Mouse (Mus musculus): ENCODE results near the gene Lgr6. TPM values are rescaled to one million over a fixed set of nuclear protein-coding genes. Genes with fewer than 3 reads are reported as not detected.

The Lgr6 gene
- polyA plus RNA-seq, 1 experiment from 2014 or later = 0.49 TPM

- H3K27ac ChIP-seq (replicated peaks; ENCODE audit: low read depth, low read length) = no peak overlapping the region
- H3K4me1 ChIP-seq (ENCODE audit: control insufficient read depth, insufficient read depth, low read length) = peaks cover 9% of the 10 kb centered on the region
- no peaks in the 10 kb centered on the region for H3K9me3 ChIP-seq (ENCODE audit: control insufficient read depth, low read length)
- DNase-seq (ENCODE audit: low spot score) = no peak
- WGBS = 88% methylated on average over 2 of the region's 2 CpGs
- H3K36me3 ChIP-seq (ENCODE audit: control insufficient read depth, insufficient read depth, low read length) = no peaks in the 10 kb centered on the region
- ATAC-seq (ENCODE audit: insufficient number of reproducible peaks, low FRiP score, low TSS enrichment, low read depth) = no peak
- H3K27me3 ChIP-seq (ENCODE audit: control insufficient read depth, insufficient read depth, low read length) = no peaks in the 10 kb centered on the region
- no peak overlapping the region for H3K4me2 ChIP-seq (ENCODE audit: low read depth, severe bottlenecking)
- H3K9ac ChIP-seq (ENCODE audit: low read length) = no peak overlapping the region
- no peak overlapping the region for H3K4me3 ChIP-seq (ENCODE audit: low read depth, low read length)
Observed at GRCm38 (mm10) chr1:135143940-135144339, 38.9 kb upstream of the Lgr6 start.

GRCm38 (mm10) chr1:135142452-135142851 is 37.4 kb upstream of the Lgr6 start:
- Histone ChIP-seq H3K36me3 (ENCODE audit: control insufficient read depth, insufficient read depth, low read length) (no peaks in the 10 kb centered on the region), H3K4me3 (ENCODE audit: low read depth, low read length) (no peak overlapping the region), H3K4me1 (ENCODE audit: control insufficient read depth, insufficient read depth, low read length) (no peaks in the 10 kb centered on the region), H3K9ac (ENCODE audit: low read length) (no peak overlapping the region), H3K4me2 (ENCODE audit: low read depth, severe bottlenecking) (no peak overlapping the region), H3K9me3 (ENCODE audit: control insufficient read depth, low read length) (no peaks in the 10 kb centered on the region), H3K27ac (replicated peaks; ENCODE audit: low read depth, low read length) (no peak overlapping the region), H3K27me3 (ENCODE audit: control insufficient read depth, insufficient read depth, low read length) (no peaks in the 10 kb centered on the region)
- DNase-seq (ENCODE audit: low spot score) (no peak), ATAC-seq (ENCODE audit: insufficient number of reproducible peaks, low FRiP score, low TSS enrichment, low read depth) (no peak)
- 70% methylated on average over 2 of the region's 2 CpGs for WGBS

- DNase-seq (ENCODE audit: low spot score) (no peak), ATAC-seq (ENCODE audit: insufficient number of reproducible peaks, low FRiP score, low TSS enrichment, low read depth) (no peak)
- H3K27me3 ChIP-seq (ENCODE audit: control insufficient read depth, insufficient read depth, low read length) = no peaks in the 10 kb centered on the region
- WGBS = 84% methylated on average over 2 of the region's 2 CpGs
- no peak overlapping the region for H3K4me3 ChIP-seq (ENCODE audit: low read depth, low read length)
- H3K36me3 ChIP-seq (ENCODE audit: control insufficient read depth, insufficient read depth, low read length) = no peaks in the 10 kb centered on the region
- no peaks in the 10 kb centered on the region for H3K9me3 ChIP-seq (ENCODE audit: control insufficient read depth, low read length)
- H3K9ac ChIP-seq (ENCODE audit: low read length) = no peak overlapping the region
- no peak overlapping the region for H3K27ac ChIP-seq (replicated peaks; ENCODE audit: low read depth, low read length)
- H3K4me1 ChIP-seq (ENCODE audit: control insufficient read depth, insufficient read depth, low read length) = no peaks in the 10 kb centered on the region
- no peak overlapping the region for H3K4me2 ChIP-seq (ENCODE audit: low read depth, severe bottlenecking)
Observed at GRCm38 (mm10) chr1:135139906-135140305, 34.8 kb upstream of the Lgr6 start.

GRCm38 (mm10) chr1:135136500-135136899 is 31.4 kb upstream of the Lgr6 start:
- Histone ChIP-seq H3K9ac (ENCODE audit: low read length) (no peak overlapping the region), H3K9me3 (ENCODE audit: control insufficient read depth, low read length) (no peaks in the 10 kb centered on the region), H3K4me1 (ENCODE audit: control insufficient read depth, insufficient read depth, low read length) (no peaks in the 10 kb centered on the region), H3K4me2 (ENCODE audit: low read depth, severe bottlenecking) (no peak overlapping the region), H3K4me3 (ENCODE audit: low read depth, low read length) (no peak overlapping the region), H3K36me3 (ENCODE audit: control insufficient read depth, insufficient read depth, low read length) (no peaks in the 10 kb centered on the region), H3K27ac (replicated peaks; ENCODE audit: low read depth, low read length) (no peak overlapping the region), H3K27me3 (ENCODE audit: control insufficient read depth, insufficient read depth, low read length) (no peaks in the 10 kb centered on the region)
- ATAC-seq (ENCODE audit: insufficient number of reproducible peaks, low FRiP score, low TSS enrichment, low read depth) (no peak), DNase-seq (ENCODE audit: low spot score) (peak; percentile 93)
- WGBS = 8% methylated on average over 1 of the region's 1 CpGs

GRCm38 (mm10) chr1:135135111-135135787 is 30.2 kb upstream of the Lgr6 start:
- H3K27ac ChIP-seq (replicated peaks; ENCODE audit: low read depth, low read length) = no peak overlapping the region
- no peaks in the 10 kb centered on the region for H3K4me1 ChIP-seq (ENCODE audit: control insufficient read depth, insufficient read depth, low read length)
- H3K9me3 ChIP-seq (ENCODE audit: control insufficient read depth, low read length) = no peaks in the 10 kb centered on the region
- DNase-seq (ENCODE audit: low spot score) = no peak
- H3K9ac ChIP-seq (ENCODE audit: low read length) = no peak overlapping the region
- ATAC-seq (ENCODE audit: insufficient number of reproducible peaks, low FRiP score, low TSS enrichment, low read depth) = no peak
- H3K4me3 ChIP-seq (ENCODE audit: low read depth, low read length) = no peak overlapping the region
- no peaks in the 10 kb centered on the region for H3K36me3 ChIP-seq (ENCODE audit: control insufficient read depth, insufficient read depth, low read length)
- WGBS = 89% methylated on average over 8 of the region's 8 CpGs
- H3K27me3 ChIP-seq (ENCODE audit: control insufficient read depth, insufficient read depth, low read length) = no peaks in the 10 kb centered on the region
- no peak overlapping the region for H3K4me2 ChIP-seq (ENCODE audit: low read depth, severe bottlenecking)

GRCm38 (mm10) chr1:135133678-135134435 is 28.8 kb upstream of the Lgr6 start:
- ATAC-seq (ENCODE audit: insufficient number of reproducible peaks, low FRiP score, low TSS enrichment, low read depth) (no peak), DNase-seq (ENCODE audit: low spot score) (no peak)
- Histone ChIP-seq H3K4me1 (ENCODE audit: control insufficient read depth, insufficient read depth, low read length) (peaks cover 2% of the 10 kb centered on the region; the same call in 1 of the 2 replicates), H3K4me3 (ENCODE audit: low read depth, low read length) (no peak overlapping the region), H3K27ac (replicated peaks; ENCODE audit: low read depth, low read length) (no peak overlapping the region), H3K4me2 (ENCODE audit: low read depth, severe bottlenecking) (no peak overlapping the region), H3K9me3 (ENCODE audit: control insufficient read depth, low read length) (no peaks in the 10 kb centered on the region), H3K27me3 (ENCODE audit: control insufficient read depth, insufficient read depth, low read length) (0 out of 2 replicates have a peak, but pooled peaks cover 2% of the 10 kb centered on the region), H3K9ac (ENCODE audit: low read length) (no peak overlapping the region), H3K36me3 (ENCODE audit: control insufficient read depth, insufficient read depth, low read length) (no peaks in the 10 kb centered on the region)
- WGBS = 83% methylated on average over 10 of the region's 10 CpGs

- no peak overlapping the region for H3K4me2 ChIP-seq (ENCODE audit: low read depth, severe bottlenecking)
Observed at GRCm38 (mm10) chr1:135132893-135133369, 27.9 kb upstream of the Lgr6 start.

GRCm38 (mm10) chr1:135132473-135132872 is 27.4 kb upstream of the Lgr6 start, which contains the start of gene Ptpn7:
TSS of gene Ptpn7 (plus strand) at chr1:135132700.
- WGBS = 34% methylated on average over 10 of the region's 10 CpGs
- no peak for ATAC-seq (ENCODE audit: insufficient number of reproducible peaks, low FRiP score, low TSS enrichment, low read depth)
- H3K9ac ChIP-seq (ENCODE audit: low read length) = no peak within 1 kb of the TSS; the same call in 1 of the 2 replicates

More at GRCm38 (mm10) chr1:135132893-135133369, 27.9 kb upstream of the Lgr6 start:
- no peak overlapping the region for H3K4me3 ChIP-seq (ENCODE audit: low read depth, low read length)
- H3K4me1 ChIP-seq (ENCODE audit: control insufficient read depth, insufficient read depth, low read length) = peaks cover 3% of the 10 kb centered on the region
- H3K36me3 ChIP-seq (ENCODE audit: control insufficient read depth, insufficient read depth, low read length) = no peaks in the 10 kb centered on the region
- H3K27me3 ChIP-seq (ENCODE audit: control insufficient read depth, insufficient read depth, low read length) = 0 out of 2 replicates have a peak, but pooled peaks cover 3% of the 10 kb centered on the region
- H3K27ac ChIP-seq (replicated peaks; ENCODE audit: low read depth, low read length) = no peak overlapping the region
- no peaks in the 10 kb centered on the region for H3K9me3 ChIP-seq (ENCODE audit: control insufficient read depth, low read length)
- no peak for DNase-seq (ENCODE audit: low spot score)
- 83% methylated on average over 9 of the region's 9 CpGs for WGBS
- no peak overlapping the region for H3K9ac ChIP-seq (ENCODE audit: low read length)
- no peak for ATAC-seq (ENCODE audit: insufficient number of reproducible peaks, low FRiP score, low TSS enrichment, low read depth)

More at GRCm38 (mm10) chr1:135132473-135132872, 27.4 kb upstream of the Lgr6 start, which contains the start of gene Ptpn7:
- Histone ChIP-seq H3K9me3 (ENCODE audit: control insufficient read depth, low read length) (no peaks in the 10 kb centered on the region), H3K4me1 (ENCODE audit: control insufficient read depth, insufficient read depth, low read length) (peaks cover 5% of the 10 kb centered on the region), H3K4me3 (ENCODE audit: low read depth, low read length) (no peak within 1 kb of the TSS), H3K4me2 (ENCODE audit: low read depth, severe bottlenecking) (no peak within 1 kb of the TSS), H3K36me3 (ENCODE audit: control insufficient read depth, insufficient read depth, low read length) (no peaks in the 10 kb centered on the region), H3K27me3 (ENCODE audit: control insufficient read depth, insufficient read depth, low read length) (0 out of 2 replicates have a peak, but pooled peaks cover 3% of the 10 kb centered on the region), H3K27ac (replicated peaks; ENCODE audit: low read depth, low read length) (no peak within 1 kb of the TSS)
- DNase-seq (ENCODE audit: low spot score) = no peak

Data from limb, embryonic 11.5 days (tissue).